Mouse (Mus musculus): Measurements from ENCODE around the gene Arl6ip1.

Arl6ip1 gene

GRCm38 (mm10) chr7:118116787-118117538 lies 12.5 kb downstream of the Arl6ip1 start:
- DNase-seq (ENCODE audit: low spot score in 2 of 2) = no peak

DNA sequence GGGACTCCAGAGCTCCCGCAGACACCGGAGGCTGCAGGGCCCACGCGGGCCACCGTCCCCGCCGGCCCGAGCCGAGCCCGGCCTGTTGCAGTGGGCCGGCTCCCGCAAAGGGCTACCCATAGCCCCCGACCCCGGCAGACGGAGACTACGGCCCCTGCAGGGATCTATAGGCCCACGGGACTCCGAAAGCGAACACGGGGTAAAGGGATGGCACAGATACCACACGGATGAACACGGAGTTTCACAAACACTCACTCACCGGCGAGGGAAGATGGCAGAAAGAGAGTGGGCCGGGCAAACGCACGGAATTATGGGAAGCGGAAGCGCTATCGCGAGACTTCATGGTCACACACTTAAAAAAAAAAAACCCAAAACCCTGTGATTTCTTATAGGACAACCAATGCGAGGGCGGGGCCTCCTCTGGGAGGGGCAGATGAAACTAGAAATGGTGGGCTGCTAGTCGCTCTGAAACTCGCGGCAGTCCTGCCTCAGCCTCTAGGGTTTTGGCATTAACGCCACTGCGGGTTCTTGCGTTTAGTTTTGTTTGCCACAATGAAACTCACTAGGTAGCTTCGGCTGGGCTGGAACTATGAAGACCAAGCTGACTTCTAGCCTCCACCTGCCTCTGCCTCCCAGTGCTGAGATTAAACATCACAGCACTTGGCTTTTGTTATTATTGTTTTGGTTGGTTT lies 13.4 kb downstream of the Arl6ip1 start, which contains the start of gene Rps15a:
Gene Rps15a, minus strand, starts transcription at position 312 of the 692 bp plus-strand sequence.
- peak; percentile 87 to 96 for DNase-seq (ENCODE audit: low spot score in 2 of 2)

GRCm38 (mm10) chr7:118115533-118115876 lies 14.0 kb downstream of the Arl6ip1 start:
- no peak for DNase-seq (ENCODE audit: low spot score in 2 of 2)

DNA sequence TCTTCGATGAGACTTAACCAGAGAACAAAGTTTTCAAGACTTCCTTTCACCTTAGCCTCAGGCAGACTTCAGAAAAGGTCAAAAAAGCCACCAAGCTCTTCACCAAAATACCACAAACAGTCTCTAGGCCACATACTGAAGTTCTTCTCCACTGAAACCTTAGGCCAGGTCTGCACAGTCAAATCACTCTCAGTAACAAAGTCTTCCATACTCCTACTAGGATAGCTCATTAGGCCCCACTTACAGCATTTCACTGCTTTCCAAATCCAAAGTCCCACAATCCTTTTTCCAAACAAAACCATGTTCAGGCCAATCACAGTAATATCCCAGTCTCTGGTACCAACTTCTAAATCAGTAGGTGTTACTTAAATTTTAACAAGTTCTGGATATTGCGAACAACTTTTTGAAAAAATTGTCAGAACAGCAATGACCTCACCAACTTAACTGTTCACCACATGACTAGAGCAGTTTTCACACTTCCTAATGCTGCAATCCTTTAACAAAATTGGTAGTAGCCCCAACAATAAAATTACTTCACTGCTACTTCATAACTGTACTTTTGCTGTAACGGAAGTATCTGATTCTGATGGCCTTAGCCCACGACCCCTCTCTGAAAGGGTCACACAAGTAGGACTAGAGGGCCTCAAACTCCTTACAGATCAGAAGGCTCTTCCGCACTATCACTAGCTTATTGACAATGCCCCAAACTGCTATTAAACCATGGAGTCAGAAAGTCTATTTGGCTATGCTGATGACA lies 15.7 kb downstream of the Arl6ip1 start:
- DNase-seq (ENCODE audit: low spot score in 2 of 2) = no peak

DNA sequence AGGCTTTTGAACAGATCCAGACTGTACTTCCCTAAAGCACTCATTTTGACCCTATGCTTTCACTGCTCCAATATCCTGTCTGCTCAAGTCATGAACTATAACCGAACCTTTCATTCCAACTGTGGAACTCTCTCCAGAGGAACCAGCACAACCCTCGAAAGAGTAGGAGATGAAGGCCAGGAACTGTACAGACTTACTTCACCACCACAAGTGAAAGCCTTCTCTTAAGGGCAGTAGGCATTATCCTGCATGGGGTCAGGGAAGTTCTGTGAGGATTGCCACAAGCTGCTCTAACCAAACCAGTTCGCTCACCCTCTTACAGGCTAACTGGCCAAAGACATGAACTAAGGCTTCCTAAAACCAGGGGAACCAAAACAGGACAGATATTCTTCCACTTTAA lies 18.3 kb downstream of the Arl6ip1 start:
- no peak for DNase-seq (ENCODE audit: low spot score in 2 of 2)

GRCm38 (mm10) chr7:118107671-118108070 lies 21.8 kb downstream of the Arl6ip1 start:
- DNase-seq (ENCODE audit: low spot score in 2 of 2) = no peak

- DNase-seq (ENCODE audit: low spot score in 2 of 2) = no peak
Observed at GRCm38 (mm10) chr7:118104458-118105052, 24.9 kb downstream of the Arl6ip1 start.

- no peak for DNase-seq (ENCODE audit: low spot score in 2 of 2)
Observed at GRCm38 (mm10) chr7:118103462-118104379, 25.7 kb downstream of the Arl6ip1 start.

GRCm38 (mm10) chr7:118102678-118103461 lies 26.6 kb downstream of the Arl6ip1 start:
- peak in 1 of 2 experiments; percentile 7 for DNase-seq (ENCODE audit: low spot score in 2 of 2)

DNA sequence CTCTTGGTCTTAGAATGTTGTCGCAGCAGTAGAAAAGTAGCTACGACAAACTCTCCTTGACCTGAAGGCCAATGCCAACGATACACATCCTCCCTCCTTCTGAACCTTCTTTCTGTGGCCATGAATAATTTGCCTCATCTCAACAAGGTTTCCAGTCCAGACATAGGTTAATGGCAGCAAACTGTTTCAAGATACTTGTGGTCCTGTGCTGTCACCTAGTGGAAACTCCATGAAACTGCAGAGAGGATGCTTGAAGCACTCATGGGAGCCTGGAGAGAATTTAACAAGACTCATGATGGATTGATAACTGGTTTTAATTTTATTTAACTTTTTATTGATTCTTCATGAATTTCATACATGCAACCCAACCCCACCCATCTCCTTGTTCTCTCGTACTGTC lies 27.2 kb downstream of the Arl6ip1 start:
- no peak for DNase-seq (ENCODE audit: low spot score in 2 of 2)

GRCm38 (mm10) chr7:118097615-118098014 lies 31.8 kb downstream of the Arl6ip1 start:
- no peak for DNase-seq (ENCODE audit: low spot score in 2 of 2)

DNA sequence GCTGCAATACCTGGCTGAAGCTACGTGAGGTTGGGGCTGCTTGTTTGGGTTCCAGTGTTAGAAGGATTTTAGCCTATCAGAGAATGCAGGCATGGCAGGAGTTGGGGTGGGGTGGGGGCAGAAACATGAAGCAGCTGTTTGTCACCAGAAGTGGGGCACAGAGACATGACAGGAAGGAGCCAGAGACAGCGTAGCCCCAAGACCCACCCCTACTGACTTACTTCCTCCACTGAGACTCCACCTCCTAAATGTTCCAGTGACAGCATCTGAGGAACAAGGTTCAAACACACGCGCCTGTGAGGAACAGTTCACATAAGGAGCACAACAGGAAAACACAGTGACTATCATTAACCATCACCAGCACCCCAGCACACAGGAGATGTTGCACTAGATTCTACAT lies 49.5 kb downstream of the Arl6ip1 start:
- no peak for DNase-seq (ENCODE audit: low spot score in 2 of 2)

GRCm38 (mm10) chr7:118079097-118079496 lies 50.4 kb downstream of the Arl6ip1 start:
- DNase-seq (ENCODE audit: low spot score in 2 of 2) = no peak
